Mouse (Mus musculus) limb, embryonic 11.5 days (tissue): ENCODE data around the gene Acss1. TPM values are rescaled to one million over a fixed set of nuclear protein-coding genes. Genes with fewer than 3 reads are reported as not detected.

ENCODE experiments used
- ATAC-seq: fragments of 200-750 bp; cut with Nextera tagmentation; 2 replicates; pipeline ENCODE4 v1.8.0; 2017; ENCODE audit warnings: low read depth; ENCODE audit not compliant: insufficient number of reproducible peaks, low FRiP score, low TSS enrichment
- DNase-seq: peaks from one replicate; pipeline ENCODE4 v3.0.0-alpha.2; 2015; ENCODE audit warnings: low spot score
- H3K27ac ChIP-seq: fragments of 300-500 bp; sonication (generic); replicated peaks from 2 replicates; pipeline ENCODE4 v1.5.1; 2014; ENCODE audit warnings: low read depth, mild to moderate bottlenecking, low read length
- H3K27me3 ChIP-seq: fragments of 300-500 bp; sonication (generic); 2 replicates; pipeline ENCODE4 v1.6.1; 2014; ENCODE audit warnings: mild to moderate bottlenecking, low read length, mixed read lengths; ENCODE audit not compliant: control insufficient read depth, insufficient read depth
- H3K36me3 ChIP-seq: fragments of 300-500 bp; sonication (generic); 2 replicates; pipeline ENCODE4 v1.6.1; 2014; ENCODE audit warnings: mild to moderate bottlenecking, low read length, moderate library complexity, mixed read lengths; ENCODE audit not compliant: control insufficient read depth, insufficient read depth
- H3K4me1 ChIP-seq: fragments of 300-500 bp; sonication (generic); 2 replicates; pipeline ENCODE4 v1.6.1; 2014; ENCODE audit warnings: low read length, mixed read lengths; ENCODE audit not compliant: control insufficient read depth, insufficient read depth
- H3K4me2 ChIP-seq: fragments of 300-500 bp; sonication (generic); 2 replicates; pipeline ENCODE4 v1.6.1; 2014; ENCODE audit warnings: low read depth, mild to moderate bottlenecking, moderate library complexity; ENCODE audit not compliant: severe bottlenecking
- H3K4me3 ChIP-seq: fragments of 300-500 bp; sonication (generic); 2 replicates; pipeline ENCODE4 v1.5.1; 2014; ENCODE audit warnings: low read depth, low read length
- H3K9ac ChIP-seq: fragments of 300-500 bp; sonication (generic); 2 replicates; pipeline ENCODE4 v1.6.1; 2014; ENCODE audit warnings: mild to moderate bottlenecking, low read length
- H3K9me3 ChIP-seq: fragments of 300-500 bp; sonication (generic); 2 replicates; pipeline ENCODE4 v1.6.1; 2016; ENCODE audit warnings: low read length; ENCODE audit not compliant: control insufficient read depth
- WGBS: fragments of 180-500 bp; shearing (Covaris S2); extraction: QIAGEN DNeasy Blood & Tissue Kit; methylation state at CpG from one replicate; pipeline ENCODE4 v1.1.7; 2014; 5-methylcytosine and 5-hydroxymethylcytosine counted together
- polyA plus RNA-seq: library from polyadenylated mRNA; unstranded; fragments of >200 nt; fragmentation: Nextera tagmentation; extraction: Ambion mirVana; gene quantifications from 2 replicates; pipeline ENCODE4 v1.2.1, GENCODE M21; 2014

Gene Acss1
- polyA plus RNA-seq, 1 experiment from 2014 or later, result 4.2 TPM

DNA sequence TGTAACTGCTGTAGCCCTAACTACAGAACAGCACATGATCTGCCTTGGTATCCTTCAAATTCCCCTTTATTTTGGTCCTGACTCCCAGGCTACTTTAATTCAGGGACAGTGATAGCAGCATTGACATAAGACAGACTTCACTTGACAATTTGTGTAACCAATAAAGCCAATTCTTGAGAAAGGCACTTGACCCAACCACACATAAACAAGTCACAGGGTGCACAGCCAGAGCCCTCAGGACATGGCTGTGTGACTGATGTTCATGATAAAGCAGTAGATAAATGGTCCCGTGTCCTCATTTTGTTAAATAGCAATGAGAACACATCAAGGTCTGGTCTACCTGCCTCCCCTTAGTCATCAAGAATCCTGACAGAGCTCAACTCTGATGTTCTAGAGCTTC, 88.7 kb downstream of the Acss1 start:
- H3K27me3 ChIP-seq, result no peaks in the 10 kb centered on the region
- peaks cover 4% of the 10 kb centered on the region; the same call in 1 of the 2 replicates for H3K36me3 ChIP-seq
- no peak for DNase-seq
- 82% methylated on average over 1 of the region's 1 CpGs for WGBS
- no peak overlapping the region for H3K27ac ChIP-seq
- H3K9ac ChIP-seq, result no peak overlapping the region
- no peak overlapping the region for H3K4me2 ChIP-seq
- H3K4me1 ChIP-seq, result no peaks in the 10 kb centered on the region
- no peak overlapping the region for H3K4me3 ChIP-seq
- H3K9me3 ChIP-seq, result no peaks in the 10 kb centered on the region
- no peak for ATAC-seq

GRCm38 (mm10) chr2:150578603-150579002, 89.7 kb downstream of the Acss1 start:
- no peaks in the 10 kb centered on the region for H3K4me1 ChIP-seq
- no peaks in the 10 kb centered on the region for H3K27me3 ChIP-seq
- no peak overlapping the region for H3K4me2 ChIP-seq
- no peak overlapping the region for H3K9ac ChIP-seq
- DNase-seq, result no peak
- WGBS, result 83% methylated on average over 5 of the region's 5 CpGs
- H3K4me3 ChIP-seq, result no peak overlapping the region
- no peak for ATAC-seq
- 0 out of 2 replicates have a peak, but pooled peaks cover under 1% of the 10 kb centered on the region for H3K36me3 ChIP-seq
- H3K9me3 ChIP-seq, result no peaks in the 10 kb centered on the region
- no peak overlapping the region for H3K27ac ChIP-seq

DNA sequence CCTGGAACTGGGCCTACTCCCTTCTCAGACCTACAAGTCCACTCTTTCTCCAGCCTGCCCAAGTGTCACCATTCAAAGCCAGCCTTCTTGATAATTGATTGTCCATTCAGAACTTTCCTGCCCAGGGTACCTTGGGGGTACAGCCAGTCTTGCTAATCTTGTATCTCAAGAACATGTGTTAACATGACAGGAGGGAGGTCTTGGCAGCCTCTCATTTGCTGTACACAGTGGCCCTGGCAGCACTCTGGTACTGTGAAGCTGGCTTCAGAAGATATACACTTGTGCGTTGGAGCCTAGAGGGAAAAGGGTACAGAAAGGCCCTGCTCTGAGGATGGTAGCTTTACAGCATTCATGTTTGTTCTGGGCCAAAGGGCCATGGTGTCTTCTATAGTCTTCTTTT, 92.0 kb downstream of the Acss1 start:
- Histone ChIP-seq H3K4me2 (no peak overlapping the region), H3K27ac (no peak overlapping the region), H3K36me3 (no peaks in the 10 kb centered on the region), H3K27me3 (no peaks in the 10 kb centered on the region), H3K9ac (no peak overlapping the region), H3K4me1 (no peaks in the 10 kb centered on the region), H3K4me3 (no peak overlapping the region), H3K9me3 (no peaks in the 10 kb centered on the region)
- 97% methylated on average over 1 of the region's 1 CpGs for WGBS
- DNase-seq (no peak), ATAC-seq (no peak)

GRCm38 (mm10) chr2:150572463-150572862, 95.8 kb downstream of the Acss1 start:
- Histone ChIP-seq H3K4me3 (no peak overlapping the region), H3K4me2 (no peak overlapping the region), H3K27ac (no peak overlapping the region), H3K4me1 (no peaks in the 10 kb centered on the region), H3K27me3 (no peaks in the 10 kb centered on the region), H3K9me3 (no peaks in the 10 kb centered on the region), H3K36me3 (no peaks in the 10 kb centered on the region), H3K9ac (no peak overlapping the region)
- ATAC-seq (no peak), DNase-seq (no peak)
- 93% methylated on average over 3 of the region's 3 CpGs for WGBS

DNA sequence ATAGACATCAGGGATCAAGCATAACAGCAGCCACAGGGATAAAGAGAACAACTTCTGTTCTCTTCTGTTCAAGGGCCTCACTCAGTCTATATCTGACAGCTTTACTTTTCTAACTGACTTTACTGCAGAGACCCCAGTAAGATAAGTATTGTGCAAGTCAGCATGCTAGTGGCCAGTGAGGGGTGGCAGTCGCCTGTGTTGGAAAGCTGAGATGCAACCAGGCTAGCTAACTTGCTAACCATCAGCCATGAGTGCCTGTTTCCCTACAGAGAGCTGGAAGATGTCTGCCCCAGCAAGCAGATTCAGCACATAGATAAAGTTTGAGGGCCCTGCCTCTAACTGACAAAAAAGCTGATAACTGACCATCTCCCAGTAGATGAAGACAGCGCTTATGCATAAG, 97.5 kb downstream of the Acss1 start:
- Histone ChIP-seq H3K27ac (no peak overlapping the region), H3K4me1 (no peaks in the 10 kb centered on the region), H3K27me3 (no peaks in the 10 kb centered on the region), H3K9me3 (no peaks in the 10 kb centered on the region), H3K9ac (no peak overlapping the region), H3K36me3 (no peaks in the 10 kb centered on the region), H3K4me3 (no peak overlapping the region), H3K4me2 (no peak overlapping the region)
- DNase-seq (no peak), ATAC-seq (no peak)
- 89% methylated on average over 2 of the region's 2 CpGs for WGBS

- DNase-seq (no peak), ATAC-seq (no peak)
- no peaks in the 10 kb centered on the region for H3K27me3 ChIP-seq
- H3K27ac ChIP-seq, result no peak within 1 kb of the TSS
- no peak within 1 kb of the TSS for H3K4me2 ChIP-seq
- H3K4me3 ChIP-seq, result no peak within 1 kb of the TSS
- H3K36me3 ChIP-seq, result no peaks in the 10 kb centered on the region
- no peaks in the 10 kb centered on the region for H3K9me3 ChIP-seq
- H3K4me1 ChIP-seq, result no peaks in the 10 kb centered on the region
- no peak within 1 kb of the TSS for H3K9ac ChIP-seq
- 78% methylated on average over 11 of the region's 11 CpGs for WGBS
Measured at GRCm38 (mm10) chr2:150569847-150570590, 98.3 kb downstream of the Acss1 start, which contains the start of gene Cst7. Gene Cst7 (plus strand): TSS chr2:150570415.

Other genes starting within 250 kb of the Acss1 start
- 8.9 and 9.0 TPM in 2 replicates for gene Zfp442, start 217.0 kb downstream of the Acss1 start, polyA plus RNA-seq
- gene Zfp345, start 183.4 kb downstream of the Acss1 start, polyA plus RNA-seq, result 0.12 TPM in 1 of 2 replicates, not detected in the other
- 0.33 and 0.36 TPM in 2 replicates for gene Cst7, start 98.1 kb downstream of the Acss1 start, polyA plus RNA-seq
- gene Apmap, start 59.9 kb downstream of the Acss1 start, polyA plus RNA-seq, result 25.3 and 26.2 TPM in 2 replicates
- not detected in 2 replicates for gene Vsx1, start 20.9 kb upstream of the Acss1 start, polyA plus RNA-seq
- gene Entpd6, start 80.5 kb upstream of the Acss1 start, polyA plus RNA-seq, result 21.8 and 22.6 TPM in 2 replicates
- gene Pygb, start 118.2 kb upstream of the Acss1 start, polyA plus RNA-seq, result 39.4 and 48.9 TPM in 2 replicates
- 50.1 and 55.5 TPM in 2 replicates for gene Abhd12, start 236.2 kb upstream of the Acss1 start, polyA plus RNA-seq
- 78.2 and 83.8 TPM in 2 replicates for gene Gins1, start 236.9 kb upstream of the Acss1 start, polyA plus RNA-seq